Mouse (Mus musculus): ENCODE results near the gene Gab2. TPM values are rescaled to one million over a fixed set of nuclear protein-coding genes. Genes with fewer than 3 reads are reported as not detected.

Gab2 gene
- polyA plus RNA-seq, 1 experiment from 2014 or later, result 4.7 TPM

- Histone ChIP-seq H3K36me3 (no peaks in the 10 kb centered on the region), H3K27ac (no peak overlapping the region), H3K4me1 (peaks cover 7% of the 10 kb centered on the region; the same call in 1 of the 2 replicates), H3K27me3 (no peaks in the 10 kb centered on the region), H3K9ac (no peak overlapping the region), H3K4me3 (no peak overlapping the region), H3K4me2 (no peak overlapping the region), H3K9me3 (no peaks in the 10 kb centered on the region)
- 66% methylated on average over 18 of the region's 18 CpGs for WGBS
- no peak for ATAC-seq (ENCODE audit: insufficient number of reproducible peaks, low FRiP score, low TSS enrichment, low read depth)
Observed at GRCm38 (mm10) chr7:97340907-97341849, 259.8 kb downstream of the Gab2 start.

GRCm38 (mm10) chr7:97342961-97343360, 261.6 kb downstream of the Gab2 start:
- H3K36me3 ChIP-seq, result peaks cover 6% of the 10 kb centered on the region; the same call in 1 of the 2 replicates
- no peaks in the 10 kb centered on the region for H3K9me3 ChIP-seq
- no peak overlapping the region for H3K9ac ChIP-seq
- H3K4me1 ChIP-seq, result peaks cover 7% of the 10 kb centered on the region; the same call in 1 of the 2 replicates
- WGBS, result 51% methylated on average over 2 of the region's 2 CpGs
- H3K27me3 ChIP-seq, result no peaks in the 10 kb centered on the region
- no peak overlapping the region for H3K4me3 ChIP-seq
- no peak overlapping the region for H3K27ac ChIP-seq
- ATAC-seq (ENCODE audit: insufficient number of reproducible peaks, low FRiP score, low TSS enrichment, low read depth), result no peak
- H3K4me2 ChIP-seq, result no peak overlapping the region

- no peak overlapping the region for H3K4me2 ChIP-seq
- no peak overlapping the region for H3K27ac ChIP-seq
- no peak overlapping the region for H3K9ac ChIP-seq
- whole genome bisulfite sequencing, result 69% methylated on average over 2 of the region's 2 CpGs
- no peak overlapping the region for H3K4me3 ChIP-seq
- H3K36me3 ChIP-seq, result peaks cover 16% of the 10 kb centered on the region; the same call in 1 of the 2 replicates
- no peaks in the 10 kb centered on the region for H3K9me3 ChIP-seq
- no peaks in the 10 kb centered on the region for H3K27me3 ChIP-seq
- no peak for ATAC-seq (ENCODE audit: insufficient number of reproducible peaks, low FRiP score, low TSS enrichment, low read depth)
- H3K4me1 ChIP-seq, result peaks cover 7% of the 10 kb centered on the region; the same call in 1 of the 2 replicates
Observed at GRCm38 (mm10) chr7:97344655-97345054, 263.3 kb downstream of the Gab2 start.

GRCm38 (mm10) chr7:97345229-97345871, 264.0 kb downstream of the Gab2 start:
- Histone ChIP-seq H3K4me1 (peaks cover 7% of the 10 kb centered on the region; the same call in 1 of the 2 replicates), H3K4me3 (no peak overlapping the region), H3K27me3 (no peaks in the 10 kb centered on the region), H3K27ac (no peak overlapping the region), H3K4me2 (no peak overlapping the region), H3K36me3 (peaks cover 16% of the 10 kb centered on the region; the same call in 1 of the 2 replicates), H3K9ac (no peak overlapping the region), H3K9me3 (no peaks in the 10 kb centered on the region)
- whole genome bisulfite sequencing, result 58% methylated on average over 10 of the region's 10 CpGs
- ATAC-seq (ENCODE audit: insufficient number of reproducible peaks, low FRiP score, low TSS enrichment, low read depth), result 0 out of 2 replicates have a peak, but pooled peaks have one; percentile 36

- WGBS, result 70% methylated on average over 9 of the region's 9 CpGs
- no peak overlapping the region for H3K9ac ChIP-seq
- no peak overlapping the region for H3K27ac ChIP-seq
- H3K4me2 ChIP-seq, result no peak overlapping the region
- H3K4me3 ChIP-seq, result no peak overlapping the region
- H3K27me3 ChIP-seq, result no peaks in the 10 kb centered on the region
- H3K4me1 ChIP-seq, result peaks cover 7% of the 10 kb centered on the region; the same call in 1 of the 2 replicates
- peaks cover 16% of the 10 kb centered on the region; the same call in 1 of the 2 replicates for H3K36me3 ChIP-seq
- no peaks in the 10 kb centered on the region for H3K9me3 ChIP-seq
- no peak for ATAC-seq (ENCODE audit: insufficient number of reproducible peaks, low FRiP score, low TSS enrichment, low read depth)
Observed at GRCm38 (mm10) chr7:97346111-97346821, 264.9 kb downstream of the Gab2 start.

GRCm38 (mm10) chr7:97346822-97347166, 265.4 kb downstream of the Gab2 start:
- ATAC-seq (ENCODE audit: insufficient number of reproducible peaks, low FRiP score, low TSS enrichment, low read depth), result no peak
- Histone ChIP-seq H3K9ac (no peak overlapping the region), H3K4me3 (no peak overlapping the region), H3K9me3 (no peaks in the 10 kb centered on the region), H3K4me1 (peaks cover 7% of the 10 kb centered on the region; the same call in 1 of the 2 replicates), H3K27ac (no peak overlapping the region), H3K4me2 (no peak overlapping the region), H3K27me3 (no peaks in the 10 kb centered on the region), H3K36me3 (peaks cover 16% of the 10 kb centered on the region; the same call in 1 of the 2 replicates)
- WGBS, result 87% methylated on average over 4 of the region's 4 CpGs

- WGBS, result 97% methylated on average over 15 of the region's 15 CpGs
- no peak for ATAC-seq (ENCODE audit: insufficient number of reproducible peaks, low FRiP score, low TSS enrichment, low read depth)
- no peaks in the 10 kb centered on the region for H3K27me3 ChIP-seq
- no peak overlapping the region for H3K9ac ChIP-seq
- H3K4me2 ChIP-seq, result no peak overlapping the region
- peaks cover 7% of the 10 kb centered on the region; the same call in 1 of the 2 replicates for H3K4me1 ChIP-seq
- H3K36me3 ChIP-seq, result peaks cover 16% of the 10 kb centered on the region; the same call in 1 of the 2 replicates
- H3K4me3 ChIP-seq, result no peak overlapping the region
- no peak overlapping the region for H3K27ac ChIP-seq
- H3K9me3 ChIP-seq, result no peaks in the 10 kb centered on the region
Observed at GRCm38 (mm10) chr7:97347464-97347863, 266.1 kb downstream of the Gab2 start.

- H3K4me2 ChIP-seq, result no peak overlapping the region
- no peaks in the 10 kb centered on the region for H3K9me3 ChIP-seq
- peaks cover 16% of the 10 kb centered on the region; the same call in 1 of the 2 replicates for H3K36me3 ChIP-seq
- H3K4me3 ChIP-seq, result no peak overlapping the region
- H3K27ac ChIP-seq, result no peak overlapping the region
- no peak for ATAC-seq (ENCODE audit: insufficient number of reproducible peaks, low FRiP score, low TSS enrichment, low read depth)
- 79% methylated on average over 3 of the region's 3 CpGs for WGBS
- no peak overlapping the region for H3K9ac ChIP-seq
- H3K4me1 ChIP-seq, result peaks cover 7% of the 10 kb centered on the region; the same call in 1 of the 2 replicates
- no peaks in the 10 kb centered on the region for H3K27me3 ChIP-seq
Observed at GRCm38 (mm10) chr7:97348318-97348717, 266.9 kb downstream of the Gab2 start.

- no peak overlapping the region for H3K27ac ChIP-seq
- H3K4me1 ChIP-seq, result peaks cover 7% of the 10 kb centered on the region; the same call in 1 of the 2 replicates
- no peaks in the 10 kb centered on the region for H3K27me3 ChIP-seq
- no peaks in the 10 kb centered on the region for H3K9me3 ChIP-seq
- no peak for ATAC-seq (ENCODE audit: insufficient number of reproducible peaks, low FRiP score, low TSS enrichment, low read depth)
- peaks cover 16% of the 10 kb centered on the region; the same call in 1 of the 2 replicates for H3K36me3 ChIP-seq
- 87% methylated on average over 5 of the region's 5 CpGs for WGBS
- no peak overlapping the region for H3K4me3 ChIP-seq
- no peak overlapping the region for H3K4me2 ChIP-seq
- H3K9ac ChIP-seq, result no peak overlapping the region
Observed at GRCm38 (mm10) chr7:97348836-97349235, 267.4 kb downstream of the Gab2 start.

- H3K9me3 ChIP-seq, result no peaks in the 10 kb centered on the region
- no peaks in the 10 kb centered on the region for H3K27me3 ChIP-seq
- peaks cover 7% of the 10 kb centered on the region; the same call in 1 of the 2 replicates for H3K4me1 ChIP-seq
- peaks cover 16% of the 10 kb centered on the region; the same call in 1 of the 2 replicates for H3K36me3 ChIP-seq
- H3K9ac ChIP-seq, result no peak overlapping the region
- H3K27ac ChIP-seq, result no peak overlapping the region
- H3K4me3 ChIP-seq, result no peak overlapping the region
- H3K4me2 ChIP-seq, result no peak overlapping the region
- no peak for ATAC-seq (ENCODE audit: insufficient number of reproducible peaks, low FRiP score, low TSS enrichment, low read depth)
- WGBS, result 82% methylated on average over 6 of the region's 6 CpGs
Observed at GRCm38 (mm10) chr7:97349438-97349837, 268.1 kb downstream of the Gab2 start.

- H3K27me3 ChIP-seq, result no peaks in the 10 kb centered on the region
- H3K27ac ChIP-seq, result no peak overlapping the region
- no peaks in the 10 kb centered on the region; the same call in 1 of the 2 replicates for H3K4me1 ChIP-seq
- no peak overlapping the region for H3K4me2 ChIP-seq
- 83% methylated on average over 5 of the region's 5 CpGs for WGBS
- no peak overlapping the region for H3K9ac ChIP-seq
- no peaks in the 10 kb centered on the region for H3K9me3 ChIP-seq
- no peak; the same call in 1 of the 2 replicates for ATAC-seq (ENCODE audit: insufficient number of reproducible peaks, low FRiP score, low TSS enrichment, low read depth)
- H3K36me3 ChIP-seq, result peaks cover 16% of the 10 kb centered on the region; the same call in 1 of the 2 replicates
- no peak overlapping the region for H3K4me3 ChIP-seq
Observed at GRCm38 (mm10) chr7:97350891-97351290, 269.5 kb downstream of the Gab2 start.
